Comparison of ENCODE assay signal across 8 mouse cellular contexts in the genomic region with DNA sequence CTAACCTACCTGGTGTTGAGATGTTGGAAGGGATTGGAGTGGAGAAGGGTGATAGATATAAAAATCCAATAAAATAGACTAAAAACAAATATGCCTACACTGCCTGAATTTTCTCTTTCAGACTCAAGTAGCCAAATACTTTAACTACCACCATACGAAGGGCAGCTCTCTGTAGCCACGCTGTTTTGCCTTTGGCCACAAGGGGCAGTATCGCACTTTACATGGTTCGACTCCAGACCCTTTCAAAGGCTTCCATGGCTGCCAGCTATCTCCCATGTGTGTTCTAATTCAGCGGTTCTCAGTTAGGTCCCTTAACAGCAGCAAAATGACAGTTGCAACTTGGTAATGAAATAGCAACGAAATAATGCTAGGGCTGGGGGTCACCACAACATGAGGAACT. TPM values are rescaled to one million over a fixed set of nuclear protein-coding genes. Genes with fewer than 3 reads are reported as not detected.
DNase-seq lines count a peak whose midpoint lies in the region; ATAC-seq and TF ChIP-seq lines count a peak whose summit lies in the region.
"Had no signal": no experiment of that assay in that cellular context is flagged by ENCODE, and none has a peak within 500 bp of the region (broad histone marks: within the 10 kb centered on the region; RNA-seq: fewer than 3 reads in every experiment).

No protein-coding gene starts in this region.

- TF ChIP-seq CTCF in left cerebral cortex, adult 2 months (IDR thresholded peaks at IDR 0.05) = peak; percentile 94
- peak; percentile 89; the same call in 1 of the 2 replicates for TF ChIP-seq CTCF in small intestine, adult 2 months (IDR thresholded peaks at IDR 0.05; ENCODE audit: extremely low read depth, insufficient read length, insufficient replicate concordance, low read depth, low read length)

- no peak overlapping the region for H3K27ac ChIP-seq in hindbrain, embryonic 14.5 days
- no peak overlapping the region for H3K27ac ChIP-seq in left cerebral cortex, adult 2 months
- H3K27ac ChIP-seq in small intestine, adult 2 months (ENCODE audit: insufficient read depth, low read depth, low read length) = no peak overlapping the region

- H3K27me3 ChIP-seq in hindbrain, embryonic 14.5 days (ENCODE audit: control insufficient read depth, insufficient read depth, low read length) = no peaks in the 10 kb centered on the region
- no peaks in the 10 kb centered on the region for H3K27me3 ChIP-seq in small intestine, adult 2 months (ENCODE audit: control insufficient read depth, insufficient read depth, low read length)

- no peaks in the 10 kb centered on the region for H3K36me3 ChIP-seq in hindbrain, embryonic 14.5 days (replicated peaks; ENCODE audit: control insufficient read depth, insufficient read depth)
- H3K36me3 ChIP-seq in small intestine, adult 2 months (ENCODE audit: control insufficient read depth, insufficient read depth, low read length) = no peaks in the 10 kb centered on the region

- no peak overlapping the region for H3K4me2 ChIP-seq in hindbrain, embryonic 14.5 days (replicated peaks)

- intact Hi-C loops in left cerebral cortex, adult 2 months (cut with DNase I) = loop anchor here (1.0 to 10.0 kb wide), 2 partner anchors 53 to 282 kb away; partner anchors contain the start of gene Ppfia4

- WGBS in hindbrain, embryonic 14.5 days = 6% methylated on average over 6 of the region's 6 CpGs
- 4% methylated on average over 6 of the region's 6 CpGs for WGBS in small intestine, adult 2 months

- TF ChIP-seq POLR2A in small intestine, adult 2 months (IDR thresholded peaks at IDR 0.05; ENCODE audit: low read depth, low read length) = no peak

- H3K4me3 ChIP-seq in hindbrain, embryonic 14.5 days (replicated peaks; ENCODE audit: low read length) = no peak overlapping the region
- H3K4me3 ChIP-seq in left cerebral cortex, adult 2 months = no peak overlapping the region
- H3K4me3 ChIP-seq in small intestine, adult 2 months (ENCODE audit: low read depth, low read length) = no peak overlapping the region
- H3K4me3 ChIP-seq: megakaryocyte, embryonic 14.5 days had no signal

- peak; percentile 57 for DNase-seq in WW6 (ENCODE audit: low read depth, low spot score)
- peak; percentile 88 for DNase-seq in cerebellum, adult 9-10 months
- DNase-seq in frontal cortex, adult 2 months (ENCODE audit: extremely low spot score in 1 of 2, low spot score in 1 of 2) = peak; percentile 78 to 95
- DNase-seq in hindbrain, embryonic 14.5 days (ENCODE audit: low spot score) = peak; percentile 84
- DNase-seq in left cerebral cortex, adult 2 months (ENCODE audit: extremely low spot score in 1 of 2, low spot score in 2 of 2) = peak; percentile 83 to 87
- peak; percentile 82 for DNase-seq in mesoderm, embryonic 11.5 days (ENCODE audit: low read depth, low spot score)

- no peaks in the 10 kb centered on the region for H3K9me3 ChIP-seq in hindbrain, embryonic 14.5 days (ENCODE audit: control insufficient read depth, low read length)
- H3K9me3 ChIP-seq: megakaryocyte, embryonic 14.5 days had no signal

- no peak overlapping the region for H3K9ac ChIP-seq in hindbrain, embryonic 14.5 days

- H3K4me1 ChIP-seq in hindbrain, embryonic 14.5 days (replicated peaks; ENCODE audit: control insufficient read depth, insufficient read depth, low read length) = no peaks in the 10 kb centered on the region
- peaks cover 36% of the 10 kb centered on the region for H3K4me1 ChIP-seq in small intestine, adult 2 months (ENCODE audit: control insufficient read depth, insufficient read depth, insufficient read length, low read length)

- no peak for ATAC-seq in hindbrain, embryonic 14.5 days (ENCODE audit: low FRiP score)

RNA-seq across cellular contexts. Expression of gene Fmod, which starts 16.2 kb away (rescaled TPM):
- 9.1 and 16.2 TPM in 2 replicates for polyA plus RNA-seq in frontal cortex, adult 2 months (2012; rRNA removed)
- polyA plus RNA-seq in hindbrain, embryonic 14.5 days (2014; fragmentation: Nextera tagmentation; extraction: Ambion mirVana) = 5.3 and 6.2 TPM in 2 replicates
- 10 to 100 TPM; 15.8 to 23.8 TPM for total RNA-seq in left cerebral cortex, adult 2 months (2021)
- 0.48 and 0.86 TPM in 2 replicates for polyA plus RNA-seq in small intestine, adult 2 months (2012; rRNA removed)

RNA-seq across cellular contexts. Expression of gene Btg2, which starts 25.7 kb away (rescaled TPM):
- polyA plus RNA-seq in frontal cortex, adult 2 months (2012; rRNA removed) = 18.8 and 32.5 TPM in 2 replicates
- 26.3 and 29.0 TPM in 2 replicates for polyA plus RNA-seq in hindbrain, embryonic 14.5 days (2014; fragmentation: Nextera tagmentation; extraction: Ambion mirVana)
- 10 to 100 TPM; 26.2 to 28.3 TPM for total RNA-seq in left cerebral cortex, adult 2 months (2021)
- polyA plus RNA-seq in small intestine, adult 2 months (2012; rRNA removed) = 18.0 and 73.7 TPM in 2 replicates

RNA-seq across cellular contexts. Expression of gene Chit1, which starts 57.8 kb away (rescaled TPM):
- 0.22 and 0.23 TPM in 2 replicates for polyA plus RNA-seq in frontal cortex, adult 2 months (2012; rRNA removed)
- 0.20 and 0.23 TPM in 2 replicates for polyA plus RNA-seq in hindbrain, embryonic 14.5 days (2014; fragmentation: Nextera tagmentation; extraction: Ambion mirVana)
- not detected for total RNA-seq in left cerebral cortex, adult 2 months (2021)
- 1.6 TPM in 1 of 2 replicates, not detected in the other for polyA plus RNA-seq in small intestine, adult 2 months (2012; rRNA removed)
